Mouse (Mus musculus): ENCODE results near the gene Gm20431. TPM values are rescaled to one million over a fixed set of nuclear protein-coding genes. Genes with fewer than 3 reads are reported as not detected.

The Gm20431 gene
- polyA plus RNA-seq, 1 experiment from 2014 or later = 9.2 TPM

DNA sequence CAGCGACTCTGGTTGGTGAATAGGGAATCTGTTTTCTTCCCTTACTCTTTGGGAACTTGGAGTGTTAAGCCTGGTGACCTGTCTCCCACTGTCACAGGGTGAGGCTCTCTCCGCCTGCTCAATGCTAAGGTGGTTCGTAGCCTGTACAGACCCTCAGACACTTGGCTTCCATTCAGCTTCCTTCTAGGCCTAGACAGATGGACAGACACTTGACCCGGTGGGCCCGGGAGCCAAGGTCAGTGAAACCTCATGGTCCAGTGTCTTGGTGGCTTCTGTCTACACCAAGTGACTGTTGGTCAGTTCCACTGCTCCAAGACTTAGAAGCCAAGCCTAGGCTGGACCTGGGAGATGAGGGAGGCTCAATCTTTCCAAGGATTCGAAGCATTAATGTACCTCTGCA is 30.1 kb upstream of the Gm20431 start:
- H3K4me3 ChIP-seq (replicated peaks; ENCODE audit: low read length) = peak overlapping the region; percentile 80
- no peaks in the 10 kb centered on the region for H3K27me3 ChIP-seq (ENCODE audit: control insufficient read depth, insufficient read depth, low read length)

GRCm38 (mm10) chr2:167690962-167691311 is 29.6 kb upstream of the Gm20431 start:
- peaks cover 22% of the 10 kb centered on the region for H3K4me1 ChIP-seq (ENCODE audit: control insufficient read depth, insufficient read depth, low read length)
- no peaks in the 10 kb centered on the region for H3K9me3 ChIP-seq (replicated peaks; ENCODE audit: control insufficient read depth, low read length)
- no peak for ATAC-seq (ENCODE audit: insufficient read depth, low FRiP score)
- H3K27ac ChIP-seq (ENCODE audit: low read length) = peak overlapping the region; percentile 38; the same call in 1 of the 2 replicates
- H3K36me3 ChIP-seq (ENCODE audit: control insufficient read depth, insufficient read depth, low read length) = no peaks in the 10 kb centered on the region
- peak overlapping the region; percentile 80 for H3K4me3 ChIP-seq (replicated peaks; ENCODE audit: low read length)
- H3K4me2 ChIP-seq (ENCODE audit: low read depth, low read length) = peak overlapping the region; percentile 90
- 69% methylated on average over 12 of the region's 12 CpGs for WGBS
- no peaks in the 10 kb centered on the region for H3K27me3 ChIP-seq (ENCODE audit: control insufficient read depth, insufficient read depth, low read length)
- peak overlapping the region; percentile 75 for H3K9ac ChIP-seq (ENCODE audit: low read length)

More for the DNA sequence above, 30.1 kb upstream of the Gm20431 start:
- ATAC-seq (ENCODE audit: insufficient read depth, low FRiP score) = no peak
- Histone ChIP-seq H3K9me3 (replicated peaks; ENCODE audit: control insufficient read depth, low read length) (no peaks in the 10 kb centered on the region), H3K4me1 (ENCODE audit: control insufficient read depth, insufficient read depth, low read length) (peaks cover 22% of the 10 kb centered on the region), H3K27ac (ENCODE audit: low read length) (peak overlapping the region; percentile 38; the same call in 1 of the 2 replicates), H3K4me2 (ENCODE audit: low read depth, low read length) (peak overlapping the region; percentile 90), H3K36me3 (ENCODE audit: control insufficient read depth, insufficient read depth, low read length) (no peaks in the 10 kb centered on the region), H3K9ac (ENCODE audit: low read length) (peak overlapping the region; percentile 75)
- 93% methylated on average over 6 of the region's 6 CpGs for WGBS

GRCm38 (mm10) chr2:167690219-167690961 is 29.1 kb upstream of the Gm20431 start:
- Histone ChIP-seq H3K27me3 (ENCODE audit: control insufficient read depth, insufficient read depth, low read length) (no peaks in the 10 kb centered on the region), H3K4me2 (ENCODE audit: low read depth, low read length) (peak overlapping the region; percentile 90), H3K9me3 (replicated peaks; ENCODE audit: control insufficient read depth, low read length) (no peaks in the 10 kb centered on the region), H3K4me3 (replicated peaks; ENCODE audit: low read length) (peak overlapping the region; percentile 80), H3K36me3 (ENCODE audit: control insufficient read depth, insufficient read depth, low read length) (no peaks in the 10 kb centered on the region), H3K27ac (ENCODE audit: low read length) (peak overlapping the region; percentile 38; the same call in 1 of the 2 replicates), H3K4me1 (ENCODE audit: control insufficient read depth, insufficient read depth, low read length) (peaks cover 22% of the 10 kb centered on the region), H3K9ac (ENCODE audit: low read length) (peak overlapping the region; percentile 94)
- 44% methylated on average over 15 of the region's 15 CpGs for WGBS
- no peak for ATAC-seq (ENCODE audit: insufficient read depth, low FRiP score)

- H3K4me1 ChIP-seq (ENCODE audit: control insufficient read depth, insufficient read depth, low read length) = peaks cover 22% of the 10 kb centered on the region
- peak within 1 kb of the TSS; percentile 80 for H3K4me3 ChIP-seq (replicated peaks; ENCODE audit: low read length)
- H3K27ac ChIP-seq (ENCODE audit: low read length) = peak within 1 kb of the TSS; percentile 90
- H3K9ac ChIP-seq (ENCODE audit: low read length) = peak within 1 kb of the TSS; percentile 94
- H3K27me3 ChIP-seq (ENCODE audit: control insufficient read depth, insufficient read depth, low read length) = no peaks in the 10 kb centered on the region
- no peaks in the 10 kb centered on the region for H3K36me3 ChIP-seq (ENCODE audit: control insufficient read depth, insufficient read depth, low read length)
- ATAC-seq (ENCODE audit: insufficient read depth, low FRiP score) = peak; percentile 18; the same call in 1 of the 2 replicates
- WGBS = under 1% methylated on average over 90 of the region's 99 CpGs
- H3K4me2 ChIP-seq (ENCODE audit: low read depth, low read length) = peak within 1 kb of the TSS; percentile 90
- H3K9me3 ChIP-seq (replicated peaks; ENCODE audit: control insufficient read depth, low read length) = no peaks in the 10 kb centered on the region
Observed at GRCm38 (mm10) chr2:167689501-167690218, 28.4 kb upstream of the Gm20431 start, which contains the start of gene Tmem189. TSS of gene Tmem189 (minus strand) at chr2:167689822.

- under 1% methylated on average over 111 of the region's 147 CpGs for WGBS
- Histone ChIP-seq H3K9ac (ENCODE audit: low read length) (peak within 1 kb of the TSS; percentile 94), H3K4me3 (replicated peaks; ENCODE audit: low read length) (peak within 1 kb of the TSS; percentile 80), H3K4me1 (ENCODE audit: control insufficient read depth, insufficient read depth, low read length) (peaks cover 22% of the 10 kb centered on the region), H3K27ac (ENCODE audit: low read length) (peak within 1 kb of the TSS; percentile 90), H3K27me3 (ENCODE audit: control insufficient read depth, insufficient read depth, low read length) (no peaks in the 10 kb centered on the region), H3K36me3 (ENCODE audit: control insufficient read depth, insufficient read depth, low read length) (no peaks in the 10 kb centered on the region), H3K4me2 (ENCODE audit: low read depth, low read length) (peak within 1 kb of the TSS; percentile 90), H3K9me3 (replicated peaks; ENCODE audit: control insufficient read depth, low read length) (no peaks in the 10 kb centered on the region)
- ATAC-seq (ENCODE audit: insufficient read depth, low FRiP score) = peak; percentile 82
Observed at GRCm38 (mm10) chr2:167688498-167689451, 27.5 kb upstream of the Gm20431 start, which contains the start of gene Cebpb. TSS of gene Cebpb (plus strand) at chr2:167688915.

DNA sequence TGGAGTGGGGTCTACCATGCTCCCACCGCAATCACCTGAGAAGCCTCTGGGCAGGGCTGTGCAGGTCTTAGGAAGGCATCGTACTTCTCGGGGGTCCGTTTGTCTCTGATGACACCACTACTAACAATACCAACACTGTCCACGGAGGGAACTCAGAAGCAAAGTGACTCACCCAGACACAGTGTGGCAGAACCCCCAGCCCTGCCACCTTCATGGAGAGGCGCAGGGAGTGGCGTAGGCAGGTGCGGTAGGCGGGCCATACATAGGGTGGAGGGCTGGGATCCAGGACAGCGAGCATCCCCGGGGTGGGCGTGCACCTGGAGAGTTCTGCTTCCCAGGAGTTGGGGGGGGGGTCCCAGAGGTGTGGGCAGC is 26.8 kb upstream of the Gm20431 start:
- peaks cover 22% of the 10 kb centered on the region for H3K4me1 ChIP-seq (ENCODE audit: control insufficient read depth, insufficient read depth, low read length)
- H3K36me3 ChIP-seq (ENCODE audit: control insufficient read depth, insufficient read depth, low read length) = no peaks in the 10 kb centered on the region
- H3K9ac ChIP-seq (ENCODE audit: low read length) = peak overlapping the region; percentile 94
- 18% methylated on average over 12 of the region's 12 CpGs for WGBS
- peak overlapping the region; percentile 80 for H3K4me3 ChIP-seq (replicated peaks; ENCODE audit: low read length)
- no peaks in the 10 kb centered on the region for H3K9me3 ChIP-seq (replicated peaks; ENCODE audit: control insufficient read depth, low read length)
- no peak overlapping the region; the same call in 1 of the 2 replicates for H3K27ac ChIP-seq (ENCODE audit: low read length)
- peak; percentile 14; the same call in 1 of the 2 replicates for ATAC-seq (ENCODE audit: insufficient read depth, low FRiP score)
- H3K4me2 ChIP-seq (ENCODE audit: low read depth, low read length) = peak overlapping the region; percentile 90
- no peaks in the 10 kb centered on the region for H3K27me3 ChIP-seq (ENCODE audit: control insufficient read depth, insufficient read depth, low read length)

DNA sequence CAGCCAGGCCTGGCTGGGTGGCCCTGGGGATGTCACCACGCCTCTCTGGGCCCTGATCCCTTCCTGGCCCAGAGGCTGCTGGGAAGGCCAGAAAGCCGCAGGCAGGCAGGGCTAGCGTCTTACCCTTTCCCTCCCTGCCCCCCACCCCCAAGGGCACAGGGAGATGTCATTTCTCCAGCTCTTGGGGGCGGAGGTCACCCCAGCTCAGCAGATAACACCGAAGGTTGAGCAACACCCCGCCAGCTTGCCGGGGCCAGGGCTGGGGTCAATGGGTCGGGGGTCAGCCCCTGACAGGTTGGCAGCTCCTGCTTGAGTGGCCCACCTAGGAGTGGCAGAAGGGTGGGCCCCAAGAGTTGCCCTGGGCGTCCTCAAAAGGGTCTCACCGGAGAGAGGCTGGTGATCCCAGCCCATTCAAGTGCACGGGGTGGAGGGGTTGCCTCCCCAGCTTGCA is 26.4 kb upstream of the Gm20431 start:
- no peak overlapping the region for H3K4me2 ChIP-seq (ENCODE audit: low read depth, low read length)
- H3K4me3 ChIP-seq (replicated peaks; ENCODE audit: low read length) = no peak overlapping the region
- WGBS = 53% methylated on average over 11 of the region's 11 CpGs
- H3K36me3 ChIP-seq (ENCODE audit: control insufficient read depth, insufficient read depth, low read length) = no peaks in the 10 kb centered on the region
- H3K27me3 ChIP-seq (ENCODE audit: control insufficient read depth, insufficient read depth, low read length) = no peaks in the 10 kb centered on the region
- H3K27ac ChIP-seq (ENCODE audit: low read length) = no peak overlapping the region
- no peak for ATAC-seq (ENCODE audit: insufficient read depth, low FRiP score)
- H3K9ac ChIP-seq (ENCODE audit: low read length) = peak overlapping the region; percentile 94; the same call in 1 of the 2 replicates
- H3K4me1 ChIP-seq (ENCODE audit: control insufficient read depth, insufficient read depth, low read length) = peaks cover 22% of the 10 kb centered on the region
- H3K9me3 ChIP-seq (replicated peaks; ENCODE audit: control insufficient read depth, low read length) = no peaks in the 10 kb centered on the region

DNA sequence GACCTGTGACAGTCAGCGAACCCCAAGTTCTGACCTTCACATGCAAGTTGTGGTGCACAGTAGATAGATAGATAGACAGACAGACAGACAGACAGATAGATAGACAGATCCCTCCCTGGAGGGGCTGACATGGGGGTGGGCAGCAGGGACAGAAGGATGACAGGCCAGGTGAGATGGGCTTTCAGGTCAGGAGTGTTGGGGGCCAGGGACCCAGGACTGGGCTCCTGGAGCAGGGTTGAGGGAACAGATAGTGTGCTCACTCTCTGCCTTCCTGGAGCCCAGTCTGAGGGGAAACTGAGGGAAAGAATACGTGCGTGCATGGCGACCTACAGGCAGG is 25.9 kb upstream of the Gm20431 start:
- 93% methylated on average over 4 of the region's 4 CpGs for WGBS
- Histone ChIP-seq H3K9ac (ENCODE audit: low read length) (no peak overlapping the region), H3K27ac (ENCODE audit: low read length) (no peak overlapping the region)

More for the DNA sequence above, 25.9 kb upstream of the Gm20431 start:
- Histone ChIP-seq H3K27me3 (ENCODE audit: control insufficient read depth, insufficient read depth, low read length) (no peaks in the 10 kb centered on the region), H3K4me2 (ENCODE audit: low read depth, low read length) (no peak overlapping the region), H3K9me3 (replicated peaks; ENCODE audit: control insufficient read depth, low read length) (no peaks in the 10 kb centered on the region), H3K36me3 (ENCODE audit: control insufficient read depth, insufficient read depth, low read length) (no peaks in the 10 kb centered on the region), H3K4me1 (ENCODE audit: control insufficient read depth, insufficient read depth, low read length) (peaks cover 22% of the 10 kb centered on the region), H3K4me3 (replicated peaks; ENCODE audit: low read length) (no peak overlapping the region)
- no peak for ATAC-seq (ENCODE audit: insufficient read depth, low FRiP score)

Data from stomach, embryonic 16.5 days (tissue).